Mouse (Mus musculus): ENCODE measurements at regions not wholly inside any gene's neighbourhood (a gene's known extent, or its start where the extent isn't known, plus 50 kb on each side); places are given as distances from the start of the nearest gene placed in this dataset.

DNA sequence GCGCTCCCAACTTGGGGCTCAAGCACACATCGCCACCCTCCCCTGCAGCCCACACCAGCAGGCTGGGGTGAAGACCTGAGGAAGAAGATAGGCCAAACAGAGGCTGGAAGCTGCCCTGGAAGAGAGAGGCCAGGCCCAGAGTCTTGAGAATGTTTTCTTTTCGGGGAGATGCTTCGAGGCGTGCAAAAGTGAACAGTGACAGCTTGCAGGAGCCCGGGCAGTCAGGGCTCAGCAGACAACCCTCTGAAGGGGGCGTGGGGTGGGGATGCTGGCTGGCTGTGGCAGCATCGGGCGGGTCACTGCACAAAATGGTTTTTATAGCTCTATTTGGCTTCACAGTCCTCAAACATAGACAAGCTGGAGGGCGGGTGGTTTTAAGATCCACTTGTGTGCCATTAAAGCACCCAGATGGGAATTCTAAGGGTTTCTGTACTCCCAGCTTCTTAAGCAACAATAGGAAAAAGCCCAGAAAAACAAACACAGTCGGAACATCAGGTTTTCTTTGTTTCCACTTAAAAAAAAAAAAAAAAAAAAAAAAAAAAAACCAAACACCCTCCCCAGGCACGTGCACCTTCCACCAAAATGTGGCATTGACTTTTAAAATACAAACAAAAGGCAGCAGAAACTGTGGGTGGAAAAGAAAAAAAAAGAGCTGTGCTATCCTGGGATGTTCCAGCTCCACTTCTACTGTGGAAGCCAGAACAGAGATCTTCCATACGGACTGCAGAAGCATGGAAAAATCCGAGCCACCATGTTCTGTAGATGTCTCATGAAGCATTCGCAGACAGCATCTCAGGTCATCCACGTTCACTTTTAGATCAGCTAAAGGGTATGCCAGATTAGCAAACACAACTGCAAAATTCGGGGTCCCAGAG, 123.5 kb downstream of the Ly86 start:
- no peak for DNase-seq (ENCODE audit: low read depth in 1 of 2, low spot score in 2 of 2)

DNA sequence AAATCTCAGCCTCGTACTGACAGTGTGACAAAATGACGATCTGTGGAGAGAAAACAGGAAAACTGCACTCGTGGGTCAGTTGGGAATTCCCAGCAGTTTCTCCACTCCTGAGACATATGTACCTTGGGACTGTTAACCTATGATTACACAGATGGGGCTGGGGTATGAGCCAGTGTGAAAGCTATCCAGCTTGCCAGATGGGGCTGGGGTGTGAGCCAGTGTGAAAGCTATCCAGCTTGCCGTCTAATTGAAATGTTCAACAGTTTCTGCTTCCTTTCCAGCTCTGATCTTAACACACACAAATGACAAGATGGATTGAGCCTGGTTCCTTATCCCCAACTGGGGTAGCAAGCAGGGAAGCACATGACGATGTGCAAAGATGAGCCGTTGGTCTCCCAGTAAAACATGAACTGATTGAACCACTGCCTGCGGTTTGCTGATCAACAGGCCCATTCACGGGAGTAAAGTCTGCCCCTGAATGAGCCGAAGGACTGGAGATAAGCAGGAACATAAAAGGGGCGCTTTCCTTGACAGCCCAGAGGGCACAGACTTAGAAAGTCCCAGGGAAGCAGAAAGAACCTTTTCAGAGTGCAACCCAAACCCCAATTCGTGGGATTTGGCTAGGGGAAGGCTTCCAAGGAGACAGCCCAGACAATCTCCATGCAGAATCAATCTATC, 125.4 kb downstream of the Ly86 start:
- no peak for DNase-seq (ENCODE audit: low read depth in 1 of 2, low spot score in 2 of 2)

GRCm38 (mm10) chr13:37473359-37473758, 128.4 kb downstream of the Ly86 start:
- DNase-seq (ENCODE audit: low read depth in 1 of 2, low spot score in 2 of 2), result no peak

GRCm38 (mm10) chr13:37475804-37476203, 130.8 kb downstream of the Ly86 start:
- no peak for DNase-seq (ENCODE audit: low read depth in 1 of 2, low spot score in 2 of 2)

DNA sequence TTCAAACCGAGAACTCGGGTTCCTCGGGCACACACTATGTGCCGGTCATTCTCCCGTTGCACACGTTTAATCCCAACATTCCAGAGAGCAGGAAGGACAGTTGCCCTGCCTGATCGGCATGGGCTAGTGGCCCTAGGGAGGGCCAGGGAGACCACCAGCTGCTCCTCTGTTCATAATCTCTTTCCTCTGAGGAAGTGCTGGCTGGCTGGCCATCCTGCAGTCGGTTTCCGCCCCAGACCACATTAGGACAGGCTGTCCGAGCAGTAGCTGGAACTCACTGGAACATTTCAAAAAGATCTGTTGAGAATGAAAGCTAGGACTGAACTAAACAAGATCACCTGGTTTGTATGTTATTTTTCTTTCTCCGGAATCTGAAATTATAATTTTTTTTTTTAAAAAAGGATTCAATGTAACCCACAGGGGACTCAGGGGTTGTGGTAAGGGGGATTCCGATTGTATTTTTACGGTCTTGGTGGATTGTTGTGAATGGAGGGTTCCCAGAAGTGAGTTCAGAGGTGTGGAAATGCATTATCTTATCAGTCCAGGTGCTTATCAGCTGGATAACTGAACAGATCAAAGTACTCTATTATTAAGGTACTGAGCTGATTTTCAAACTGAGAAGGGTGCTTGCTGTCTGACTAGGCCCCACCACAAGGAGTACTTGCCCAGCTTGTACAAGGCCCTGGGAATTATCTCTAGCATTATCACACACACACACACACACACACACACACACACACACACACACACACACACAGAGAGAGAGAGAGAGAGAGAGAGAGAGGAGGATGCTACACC, 131.4 kb downstream of the Ly86 start:
- DNase-seq (ENCODE audit: low read depth in 1 of 2, low spot score in 2 of 2), result no peak

- no peak for DNase-seq (ENCODE audit: low read depth in 1 of 2, low spot score in 2 of 2)
Measured at GRCm38 (mm10) chr13:37477342-37477741, 132.3 kb downstream of the Ly86 start.

DNA sequence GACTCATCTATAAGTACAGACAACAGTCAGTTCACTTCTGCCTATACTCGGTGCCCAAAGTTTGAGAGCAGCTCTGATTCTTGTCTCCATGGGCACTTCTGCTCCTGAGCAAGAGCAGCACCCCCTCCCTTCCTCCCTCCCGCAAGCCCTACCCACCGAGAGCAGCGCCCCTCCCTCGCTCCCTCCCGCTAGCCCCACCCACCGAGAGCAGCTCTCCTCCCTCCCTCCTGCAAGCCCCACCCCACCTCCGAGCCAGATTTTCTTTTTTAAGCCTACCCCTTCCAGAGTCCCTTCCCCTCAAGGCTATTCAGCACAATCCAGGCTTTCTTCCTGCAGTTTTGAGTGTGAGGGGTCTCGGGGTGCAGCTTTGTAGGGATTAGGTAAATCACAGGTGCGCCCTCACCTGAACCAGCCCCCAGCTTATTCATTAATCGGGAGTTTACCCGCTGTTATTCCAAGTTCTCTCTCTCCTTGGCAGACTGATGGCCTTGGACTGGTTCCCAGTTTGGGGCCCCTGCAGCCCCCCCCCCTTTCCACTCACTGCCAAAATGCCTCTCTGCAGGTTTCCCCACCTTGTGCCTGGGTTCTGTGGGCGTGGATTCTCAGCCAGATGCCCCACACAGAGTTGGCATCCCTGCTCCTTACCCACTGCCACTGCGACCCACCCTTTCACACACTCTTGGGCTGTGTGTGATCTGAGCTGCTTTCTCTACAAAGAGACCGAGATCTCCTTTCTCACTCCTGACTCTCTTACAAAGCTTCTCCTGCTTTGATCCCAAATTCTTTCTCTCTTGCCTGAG, 132.9 kb downstream of the Ly86 start:
- no peak for DNase-seq (ENCODE audit: low read depth in 1 of 2, low spot score in 2 of 2)

DNA sequence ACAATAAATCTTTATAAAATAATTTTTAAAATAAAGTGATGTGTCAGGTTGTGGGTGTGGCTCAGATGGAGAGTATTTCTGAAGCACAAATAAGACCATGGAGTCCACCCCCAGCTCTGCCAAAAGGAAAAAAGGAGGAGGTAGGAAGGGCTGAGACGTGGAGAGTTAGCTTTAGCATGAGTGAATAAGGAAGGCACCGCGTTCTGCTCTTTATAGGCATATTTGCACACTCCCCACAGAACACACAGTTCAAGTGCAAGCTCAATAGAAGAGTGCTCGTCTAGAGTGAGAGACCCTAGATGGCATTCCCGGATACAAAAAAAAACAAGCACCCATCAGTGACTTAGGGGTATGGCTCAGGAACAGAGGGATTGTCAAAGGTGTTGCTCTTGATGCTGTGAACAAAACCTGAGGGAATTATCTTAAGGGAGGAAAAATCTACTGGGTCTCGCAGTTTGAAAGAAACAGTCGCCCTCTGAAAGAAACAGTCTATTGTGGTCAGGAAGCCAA, 134.2 kb downstream of the Ly86 start:
- DNase-seq (ENCODE audit: low read depth in 1 of 2, low spot score in 2 of 2), result no peak

GRCm38 (mm10) chr13:37481514-37481913, 136.5 kb downstream of the Ly86 start:
- no peak for DNase-seq (ENCODE audit: low read depth in 1 of 2, low spot score in 2 of 2)

GRCm38 (mm10) chr13:37482038-37482437, 137.0 kb downstream of the Ly86 start:
- DNase-seq (ENCODE audit: low read depth in 1 of 2, low spot score in 2 of 2), result no peak

DNA sequence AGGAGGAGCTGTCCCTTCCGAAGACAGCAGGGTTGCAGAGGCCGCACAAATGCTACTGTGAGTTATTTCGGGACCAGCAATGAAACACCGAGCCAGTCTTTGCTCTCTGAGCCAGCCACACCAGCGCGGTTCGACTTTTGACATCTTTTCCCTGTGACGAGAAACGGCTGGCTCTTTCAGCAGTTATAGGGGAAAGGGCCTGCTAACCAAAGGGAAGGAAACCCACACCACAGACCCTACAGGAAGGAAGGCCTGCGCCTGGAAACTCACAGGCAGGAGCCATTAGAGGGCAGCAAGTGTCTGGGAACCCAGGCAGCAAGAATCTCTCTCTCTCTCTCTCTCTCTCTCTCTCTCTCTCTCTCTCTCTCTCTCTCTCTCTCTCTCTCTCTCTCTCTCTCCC, 137.6 kb downstream of the Ly86 start:
- DNase-seq (ENCODE audit: low read depth in 1 of 2, low spot score in 2 of 2), result no peak

DNA sequence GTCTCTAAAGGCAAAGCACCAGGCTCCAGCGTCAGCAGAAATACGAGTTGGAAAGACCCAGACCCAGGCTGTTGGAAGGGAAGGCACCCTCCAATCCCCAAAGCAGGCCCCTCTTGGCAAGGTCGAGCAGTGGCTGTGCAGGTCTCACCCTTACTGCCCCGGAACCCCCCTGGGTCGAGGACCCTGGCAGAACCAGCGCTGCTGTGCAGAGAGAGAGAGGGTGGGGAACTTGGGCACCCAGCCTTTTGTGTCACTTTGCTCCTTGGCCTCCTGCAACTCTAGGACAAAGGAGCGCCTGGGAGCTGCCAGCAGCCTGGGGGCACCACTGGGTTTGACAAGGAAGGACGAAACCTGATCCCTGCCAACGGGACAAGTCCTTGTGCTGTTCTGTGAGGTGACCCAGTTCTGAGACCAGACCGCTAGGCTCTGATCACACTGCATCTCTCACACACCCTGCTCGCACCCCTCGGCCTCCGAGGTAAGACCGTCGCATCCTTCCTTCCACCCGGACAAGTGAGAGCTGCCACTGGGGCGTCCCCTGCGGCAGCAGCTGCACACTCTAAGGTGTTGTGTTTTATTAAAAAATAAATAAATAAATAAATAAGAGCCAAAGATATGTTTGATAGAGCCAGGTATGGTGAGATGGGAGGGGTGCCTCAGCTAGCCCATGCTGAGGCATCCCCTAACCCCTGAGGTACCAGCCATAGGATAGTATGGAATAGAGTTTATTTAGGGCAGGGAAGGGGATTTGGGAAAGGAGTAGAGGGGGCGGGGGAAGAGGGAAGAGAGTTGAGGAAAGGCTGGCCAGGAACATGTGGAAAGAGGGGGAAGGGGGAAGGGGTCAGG, 138.2 kb downstream of the Ly86 start:
- DNase-seq (ENCODE audit: low read depth in 1 of 2, low spot score in 2 of 2), result no peak

- DNase-seq (ENCODE audit: low read depth in 1 of 2, low spot score in 2 of 2), result no peak
Measured at GRCm38 (mm10) chr13:37484631-37485030, 139.6 kb downstream of the Ly86 start.

DNA sequence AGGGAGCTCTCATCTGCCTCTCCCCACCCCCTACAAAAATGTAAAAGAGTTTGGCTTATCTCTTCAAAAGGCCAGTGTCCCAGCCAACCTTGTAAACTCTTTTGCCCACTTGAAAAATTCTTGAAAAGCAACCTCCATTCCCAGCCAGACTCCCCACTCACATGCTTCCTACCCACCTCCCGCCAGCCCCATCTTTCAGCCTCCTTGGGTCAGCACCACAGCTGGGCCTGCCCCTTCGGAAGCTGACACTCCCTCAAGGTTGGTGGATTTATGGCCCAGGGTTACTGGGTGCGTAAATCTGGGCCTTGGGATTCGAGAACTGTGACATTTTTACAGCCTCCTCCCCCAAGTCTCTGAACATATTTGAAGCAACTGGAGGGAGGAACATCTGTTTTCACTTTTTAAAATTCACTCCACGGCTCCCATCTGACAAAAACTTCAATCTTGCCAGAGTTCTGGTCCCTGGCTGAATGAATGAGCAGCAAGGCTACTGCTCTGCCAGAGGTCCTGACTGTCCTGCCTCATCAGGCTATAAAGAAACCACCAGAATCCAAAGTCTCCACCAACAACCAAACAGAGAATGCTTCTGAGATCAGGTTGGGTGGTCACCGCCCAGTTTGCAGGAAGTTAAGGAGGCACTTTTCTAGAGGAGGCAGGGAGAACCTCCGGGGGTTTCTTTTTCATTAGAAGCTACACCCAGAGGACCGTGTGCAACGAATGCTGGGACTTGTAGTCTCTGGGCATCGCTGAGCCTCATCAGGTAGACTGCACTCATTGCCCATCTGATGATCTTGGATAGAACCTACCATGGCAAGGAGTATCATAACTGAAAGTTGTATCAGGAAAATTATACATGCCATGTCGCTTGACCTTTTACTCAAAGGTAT, 147.3 kb downstream of the Ly86 start:
- DNase-seq (ENCODE audit: low read depth in 1 of 2, low spot score in 2 of 2), result no peak

GRCm38 (mm10) chr13:37493331-37493730, 148.3 kb downstream of the Ly86 start:
- no peak for DNase-seq (ENCODE audit: low read depth in 1 of 2, low spot score in 2 of 2)

DNA sequence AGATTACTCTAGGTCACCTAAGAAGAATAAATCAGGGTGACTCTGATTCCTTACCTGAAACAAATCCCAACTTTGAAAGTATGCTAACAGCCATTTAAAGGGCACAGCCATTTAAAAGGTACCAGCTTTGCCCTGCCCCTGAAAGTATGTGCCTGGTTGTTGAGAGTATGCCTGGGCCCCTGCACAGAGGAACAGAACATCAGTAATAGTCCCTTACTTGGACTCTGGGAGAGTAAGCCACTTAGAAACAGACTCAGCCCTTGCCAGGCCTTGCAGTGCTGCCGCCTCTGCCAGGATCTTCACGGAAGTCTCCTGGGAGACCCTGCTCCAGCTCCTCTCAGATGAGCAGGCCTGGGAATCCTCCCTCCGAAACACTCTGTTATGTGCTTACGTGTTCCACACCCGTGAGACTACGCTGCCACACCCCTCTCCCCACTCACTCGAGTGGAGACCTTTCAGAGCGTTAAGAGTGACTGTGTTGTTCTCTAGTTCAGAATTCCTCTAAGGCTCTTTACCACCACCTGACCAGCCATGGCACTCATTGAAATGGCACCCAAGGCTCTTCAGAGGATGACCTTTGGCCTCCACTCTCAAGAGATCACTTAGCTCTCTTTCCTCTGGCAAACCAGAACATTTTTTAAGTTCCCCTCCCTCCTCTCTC, 150.4 kb downstream of the Ly86 start:
- no peak for DNase-seq (ENCODE audit: low read depth in 1 of 2, low spot score in 2 of 2)

DNA sequence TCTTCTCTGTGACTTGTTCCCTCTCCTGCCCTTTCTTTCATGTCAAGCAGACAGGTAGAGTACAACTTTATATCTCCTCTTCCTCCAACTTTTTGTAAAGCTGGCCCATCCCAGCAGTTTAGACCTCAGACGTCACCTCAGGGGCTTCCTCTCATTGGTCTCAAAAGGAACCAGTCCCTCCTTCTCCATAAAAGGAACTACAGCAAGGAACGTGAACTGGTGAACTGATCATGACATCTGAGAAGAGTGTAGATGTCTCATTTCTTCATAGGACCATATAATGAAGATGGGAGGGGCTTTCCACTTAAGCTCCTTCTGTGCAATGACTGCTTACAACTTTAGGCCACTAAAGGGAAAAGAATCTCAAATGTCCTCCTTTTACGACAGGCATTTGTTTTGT, 153.0 kb downstream of the Ly86 start:
- DNase-seq (ENCODE audit: low read depth in 1 of 2, low spot score in 2 of 2), result no peak

DNA sequence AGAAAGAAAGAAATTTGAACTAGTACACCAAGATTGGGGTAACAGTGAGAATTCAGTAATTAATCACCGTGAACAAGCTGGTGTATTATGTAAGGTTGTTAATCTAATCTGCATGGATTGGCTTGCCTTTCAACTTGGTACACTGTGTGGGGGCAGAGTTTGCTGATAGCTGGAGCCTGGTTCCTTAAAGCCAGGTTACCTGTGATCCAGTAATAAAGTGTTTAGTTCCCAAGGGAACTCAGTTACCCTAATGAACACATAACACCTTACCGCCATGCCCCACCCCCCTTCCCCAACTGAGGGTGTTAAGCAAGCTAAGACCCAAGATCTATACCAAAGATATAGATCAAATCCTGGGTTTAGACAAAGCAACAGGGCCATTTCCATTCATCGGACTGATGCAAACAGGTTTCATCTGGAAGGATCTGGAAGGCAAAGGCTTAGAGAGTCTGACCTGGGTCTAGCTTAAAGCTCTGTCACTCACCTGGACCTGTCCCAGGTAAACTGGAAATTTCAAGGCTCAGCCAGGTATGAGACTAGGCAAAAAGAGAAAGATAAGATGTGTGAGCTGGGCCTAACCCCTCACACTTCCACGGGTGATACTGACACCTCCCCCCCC, 155.8 kb downstream of the Ly86 start:
- no peak for DNase-seq (ENCODE audit: low read depth in 1 of 2, low spot score in 2 of 2)

Data from monocyte, adult 2 months (primary cell).